Mouse (Mus musculus) midbrain, embryonic 16.5 days (tissue): ENCODE results near the gene Cnn1. TPM values are rescaled to one million over a fixed set of nuclear protein-coding genes. Genes with fewer than 3 reads are reported as not detected.

ENCODE experiments used
- ATAC-seq: fragments of 200-750 bp; cut with Nextera tagmentation; 2 replicates; pipeline ENCODE4 v1.8.0; 2017; ENCODE audit warnings: moderate TSS enrichment
- H3K27ac ChIP-seq: fragments of 300-500 bp; sonication (generic); 2 replicates; pipeline ENCODE4 v1.5.1; 2014; ENCODE audit warnings: mild to moderate bottlenecking, low read length, mixed read lengths
- H3K27me3 ChIP-seq: fragments of 300-500 bp; sonication (generic); 2 replicates; pipeline ENCODE4 v1.6.1; 2014; ENCODE audit warnings: low read depth, low read length, mixed read lengths; ENCODE audit not compliant: control insufficient read depth, insufficient read depth
- H3K36me3 ChIP-seq: fragments of 300-500 bp; sonication (generic); 2 replicates; pipeline ENCODE4 v1.6.1; 2014; ENCODE audit warnings: mild to moderate bottlenecking, low read length, moderate library complexity, mixed read lengths; ENCODE audit not compliant: control insufficient read depth, insufficient read depth
- H3K4me1 ChIP-seq: fragments of 300-500 bp; sonication (generic); 2 replicates; pipeline ENCODE4 v1.6.1; 2014; ENCODE audit warnings: mild to moderate bottlenecking, low read length, mixed read lengths; ENCODE audit not compliant: control insufficient read depth, insufficient read depth
- H3K4me2 ChIP-seq: fragments of 300-500 bp; sonication (generic); 2 replicates; pipeline ENCODE4 v1.6.1; 2014; ENCODE audit warnings: mild to moderate bottlenecking, low read length, mixed read lengths
- H3K4me3 ChIP-seq: fragments of 300-500 bp; sonication (generic); 2 replicates; pipeline ENCODE4 v1.5.1; 2014; ENCODE audit warnings: low read depth, mild to moderate bottlenecking, low read length, moderate library complexity, mixed read lengths
- H3K9ac ChIP-seq: fragments of 300-500 bp; sonication (generic); 2 replicates; pipeline ENCODE4 v1.6.1; 2014; ENCODE audit warnings: low read depth, low read length, mixed read lengths
- H3K9me3 ChIP-seq: fragments of 300-500 bp; sonication (generic); replicated peaks from 2 replicates; pipeline ENCODE4 v1.6.1; 2014; ENCODE audit warnings: mild to moderate bottlenecking, low read length, mixed read lengths; ENCODE audit not compliant: control insufficient read depth, poor library complexity, severe bottlenecking
- WGBS: fragments of 180-500 bp; shearing (Covaris S2); extraction: QIAGEN DNeasy Blood & Tissue Kit; methylation state at CpG from one replicate; pipeline ENCODE4 v1.1.7; 2014; 5-methylcytosine and 5-hydroxymethylcytosine counted together
- polyA plus RNA-seq: library from polyadenylated mRNA; unstranded; fragments of >200 nt; fragmentation: Nextera tagmentation; extraction: Ambion mirVana; gene quantifications from 2 replicates; pipeline ENCODE4 v1.2.1, GENCODE M21; 2015

Gene Cnn1
- 0.67 and 0.88 TPM in 2 replicates for polyA plus RNA-seq

DNA sequence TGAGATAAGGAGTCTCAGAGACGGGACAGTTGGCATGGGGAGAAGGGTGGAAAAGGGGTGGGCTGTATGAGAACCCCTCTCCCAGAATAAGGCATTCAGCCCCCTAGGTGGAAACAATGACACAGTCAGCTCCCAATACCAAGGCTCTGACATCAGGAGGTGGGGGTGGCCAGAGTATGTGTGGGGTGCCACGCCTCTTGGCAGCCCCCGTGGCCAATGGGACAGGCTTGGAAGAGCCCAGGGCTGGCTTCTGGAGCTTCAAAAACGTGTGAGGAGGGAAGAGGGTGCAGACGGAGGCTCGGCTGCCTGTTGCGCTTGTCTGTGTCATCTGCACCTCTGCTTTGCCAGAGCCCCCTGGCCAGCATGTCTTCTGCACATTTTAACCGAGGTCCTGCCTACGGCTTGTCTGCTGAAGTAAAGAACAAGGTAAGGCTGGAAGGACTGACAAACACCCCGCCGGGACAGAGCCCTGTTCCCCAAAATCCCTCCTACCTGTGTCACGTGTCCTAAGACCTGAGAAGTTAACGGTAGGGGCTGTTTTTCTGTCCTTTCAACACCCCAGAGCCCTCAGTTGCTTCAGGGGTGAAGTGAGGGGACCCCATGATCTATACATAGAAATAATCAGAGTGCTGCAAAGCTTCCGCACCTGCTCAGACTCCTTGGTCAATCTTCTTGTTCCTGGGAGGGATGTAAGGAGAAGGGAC lies at the start of gene Cnn1:
Cnn1 (plus strand) TSS at position 224 of the 704 bp plus-strand sequence.
- no peak within 1 kb of the TSS for H3K9ac ChIP-seq
- no peak for ATAC-seq
- H3K4me3 ChIP-seq = no peak within 1 kb of the TSS
- peaks cover 24% of the 10 kb centered on the region for H3K27me3 ChIP-seq
- no peaks in the 10 kb centered on the region; the same call in 1 of the 2 replicates for H3K4me1 ChIP-seq
- H3K27ac ChIP-seq = no peak within 1 kb of the TSS
- WGBS = 11% methylated on average over 14 of the region's 14 CpGs
- no peaks in the 10 kb centered on the region for H3K36me3 ChIP-seq
- H3K9me3 ChIP-seq = no peaks in the 10 kb centered on the region
- H3K4me2 ChIP-seq = no peak within 1 kb of the TSS

DNA sequence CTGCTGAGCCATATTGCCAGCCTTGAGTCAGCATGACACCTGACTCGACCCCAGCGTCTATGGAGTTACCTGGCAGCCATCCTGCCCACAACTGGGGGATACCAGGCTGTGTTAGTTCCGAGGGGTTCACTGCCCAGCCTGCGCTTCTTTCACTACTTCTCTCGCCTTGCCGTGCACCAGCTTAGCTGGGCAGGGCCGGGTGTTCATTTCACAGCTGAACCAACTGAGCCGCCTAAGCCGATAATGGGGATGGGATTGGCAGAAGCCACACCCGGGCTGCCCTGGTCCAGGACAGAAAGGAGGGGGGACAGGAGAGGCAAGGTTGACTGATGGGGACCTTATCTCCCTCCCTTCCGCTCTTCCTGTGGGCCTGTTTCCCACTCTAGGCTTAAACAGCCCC lies 49.7 kb upstream of the Cnn1 start:
- peak overlapping the region; percentile 99 for H3K9ac ChIP-seq
- 33% methylated on average over 10 of the region's 11 CpGs for WGBS
- H3K4me1 ChIP-seq = peaks cover 31% of the 10 kb centered on the region
- no peaks in the 10 kb centered on the region for H3K27me3 ChIP-seq
- no peaks in the 10 kb centered on the region for H3K36me3 ChIP-seq
- ATAC-seq = no peak
- H3K9me3 ChIP-seq = no peaks in the 10 kb centered on the region
- H3K27ac ChIP-seq = peak overlapping the region; percentile 95
- H3K4me2 ChIP-seq = peak overlapping the region; percentile 91
- peak overlapping the region; percentile 98 for H3K4me3 ChIP-seq

DNA sequence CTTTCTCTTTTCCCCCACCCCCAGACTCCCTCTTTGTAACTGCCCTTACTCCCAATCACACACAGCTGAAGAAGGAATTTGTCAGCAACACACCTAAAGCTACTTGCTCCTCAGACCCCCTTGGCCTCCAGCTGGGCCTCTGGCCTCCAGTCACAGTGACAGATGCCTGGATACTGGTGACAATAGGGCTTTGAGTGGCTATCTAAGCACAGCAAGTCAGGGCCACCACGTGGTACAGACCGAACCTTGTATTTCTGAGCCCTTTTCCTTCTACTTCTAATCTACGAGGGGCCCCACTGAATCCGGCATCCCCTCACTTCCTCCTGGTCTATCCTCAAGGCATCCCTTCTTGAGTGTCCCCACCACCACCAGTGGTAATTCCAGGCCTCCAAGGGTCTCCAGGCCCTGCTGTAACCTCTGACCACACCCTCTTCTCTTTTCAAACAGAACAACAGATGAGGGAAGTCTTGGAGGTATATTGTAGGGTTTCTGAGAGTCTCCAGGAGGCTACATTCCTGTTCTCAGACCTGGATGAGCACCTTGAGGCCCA lies 49.2 kb upstream of the Cnn1 start:
- Histone ChIP-seq H3K9me3 (no peaks in the 10 kb centered on the region), H3K4me1 (peaks cover 33% of the 10 kb centered on the region), H3K36me3 (no peaks in the 10 kb centered on the region), H3K4me2 (peak overlapping the region; percentile 91), H3K27ac (peak overlapping the region; percentile 95), H3K9ac (peak overlapping the region; percentile 99), H3K27me3 (no peaks in the 10 kb centered on the region), H3K4me3 (peak overlapping the region; percentile 98)
- no peak for ATAC-seq
- 3% methylated on average over 4 of the region's 4 CpGs for WGBS

- WGBS = under 1% methylated on average over 40 of the region's 43 CpGs
- H3K4me3 ChIP-seq = peak overlapping the region; percentile 98
- no peaks in the 10 kb centered on the region for H3K27me3 ChIP-seq
- H3K9me3 ChIP-seq = no peaks in the 10 kb centered on the region
- peak overlapping the region; percentile 99 for H3K9ac ChIP-seq
- H3K36me3 ChIP-seq = no peaks in the 10 kb centered on the region
- peak; percentile 8 for ATAC-seq
- peak overlapping the region; percentile 95 for H3K27ac ChIP-seq
- peak overlapping the region; percentile 91 for H3K4me2 ChIP-seq
- peaks cover 33% of the 10 kb centered on the region for H3K4me1 ChIP-seq
These were observed 48.6 kb upstream of the Cnn1 start for GRCm38 (mm10) chr9:22050351-22050889.

DNA sequence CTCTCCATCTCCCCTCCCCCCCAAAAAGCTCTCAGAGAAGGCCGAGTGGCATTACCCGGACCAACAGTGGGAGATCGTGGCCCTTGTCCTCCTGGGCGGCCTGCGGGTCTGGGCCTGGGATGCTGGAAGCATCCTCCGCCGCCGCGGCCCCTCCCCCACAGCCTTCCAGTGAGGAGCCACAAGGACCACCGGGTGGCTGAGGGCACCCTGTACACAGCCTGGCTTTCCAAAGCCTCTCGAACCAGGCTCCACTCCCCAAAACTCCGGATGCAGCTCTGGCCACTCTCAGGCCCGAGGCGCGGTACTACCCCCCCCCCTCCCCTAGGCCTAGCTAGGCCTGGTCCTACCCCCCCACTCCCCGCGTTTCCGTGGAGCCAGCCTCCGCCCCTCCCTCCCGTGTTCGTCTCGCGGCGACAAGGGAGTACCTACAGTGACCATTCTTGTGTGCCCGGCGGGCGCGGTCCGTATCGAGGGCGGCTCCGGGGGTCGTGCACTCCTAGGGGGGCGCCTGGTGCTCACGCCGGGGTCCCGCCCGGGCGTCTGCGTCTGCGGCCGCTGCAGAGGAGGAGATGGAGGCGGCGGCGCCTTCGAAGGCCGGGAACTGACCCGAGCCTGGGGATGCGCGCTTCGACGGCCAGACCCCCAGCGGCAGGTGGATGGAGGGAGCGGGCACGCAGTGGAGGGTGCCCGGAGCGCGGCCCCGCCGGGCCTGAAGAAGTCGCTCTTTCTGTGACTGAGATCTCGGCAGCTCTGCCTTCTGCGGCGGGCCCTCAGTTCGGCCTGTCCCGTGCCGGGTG lies 47.7 kb upstream of the Cnn1 start:
- H3K4me2 ChIP-seq = peak overlapping the region; percentile 91
- no peaks in the 10 kb centered on the region for H3K27me3 ChIP-seq
- H3K27ac ChIP-seq = peak overlapping the region; percentile 95
- H3K9me3 ChIP-seq = no peaks in the 10 kb centered on the region
- WGBS = under 1% methylated on average over 55 of the region's 67 CpGs
- no peaks in the 10 kb centered on the region for H3K36me3 ChIP-seq
- peaks cover 33% of the 10 kb centered on the region for H3K4me1 ChIP-seq
- H3K4me3 ChIP-seq = peak overlapping the region; percentile 98
- peak; percentile 22 for ATAC-seq
- peak overlapping the region; percentile 99 for H3K9ac ChIP-seq

DNA sequence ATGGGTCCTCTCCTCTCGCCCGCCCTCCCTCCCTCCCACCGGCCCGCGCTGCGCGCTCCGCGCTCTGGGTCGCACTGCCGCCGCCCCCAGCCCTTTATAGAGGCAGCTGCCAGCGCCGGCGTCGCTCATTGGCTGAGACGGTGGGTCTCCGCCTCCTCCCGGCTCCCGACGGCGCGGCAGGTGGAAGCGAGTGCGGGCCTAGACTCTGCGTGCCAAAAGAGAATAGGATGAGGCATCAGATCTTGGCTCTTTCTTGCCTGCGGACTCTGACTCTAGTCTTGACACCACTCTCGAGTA lies 47.1 kb upstream of the Cnn1 start, which contains the start of gene Elavl3:
Elavl3 (minus strand) TSS at position 66 of the 297 bp plus-strand sequence.
- Histone ChIP-seq H3K27ac (peak within 1 kb of the TSS; percentile 95), H3K27me3 (no peaks in the 10 kb centered on the region), H3K4me2 (peak within 1 kb of the TSS; percentile 91), H3K9ac (peak within 1 kb of the TSS; percentile 99), H3K4me1 (peaks cover 28% of the 10 kb centered on the region), H3K9me3 (no peaks in the 10 kb centered on the region), H3K36me3 (no peaks in the 10 kb centered on the region; the same call in 1 of the 2 replicates), H3K4me3 (peak within 1 kb of the TSS; percentile 98)
- peak; percentile 72 for ATAC-seq
- WGBS = under 1% methylated on average over 19 of the region's 28 CpGs

DNA sequence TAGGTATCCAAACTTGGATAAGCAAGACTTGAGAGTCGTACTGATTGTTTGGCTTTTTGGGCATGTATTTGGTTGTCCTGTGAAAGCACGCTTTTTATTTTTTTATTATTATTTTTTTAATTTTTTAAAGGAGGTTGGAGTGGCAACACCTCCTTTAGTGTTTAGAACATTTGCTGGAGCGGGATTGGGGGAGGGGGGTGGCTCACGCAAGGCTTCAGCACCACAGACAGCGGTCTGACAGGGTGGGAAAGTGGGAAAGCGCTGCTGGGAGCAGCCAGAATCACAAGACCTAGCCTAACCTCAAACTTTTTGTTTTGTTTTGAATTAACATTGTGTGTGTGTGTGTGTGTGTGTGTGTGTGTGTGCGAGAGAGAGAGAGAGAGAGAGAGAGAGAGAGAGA lies 45.4 kb upstream of the Cnn1 start:
- Histone ChIP-seq H3K4me3 (no peak overlapping the region), H3K4me1 (peaks cover 11% of the 10 kb centered on the region), H3K9ac (no peak overlapping the region), H3K27ac (no peak overlapping the region), H3K4me2 (no peak overlapping the region), H3K27me3 (no peaks in the 10 kb centered on the region), H3K36me3 (peaks cover 11% of the 10 kb centered on the region), H3K9me3 (no peaks in the 10 kb centered on the region)
- ATAC-seq = no peak
- WGBS = 37% methylated on average over 6 of the region's 7 CpGs

DNA sequence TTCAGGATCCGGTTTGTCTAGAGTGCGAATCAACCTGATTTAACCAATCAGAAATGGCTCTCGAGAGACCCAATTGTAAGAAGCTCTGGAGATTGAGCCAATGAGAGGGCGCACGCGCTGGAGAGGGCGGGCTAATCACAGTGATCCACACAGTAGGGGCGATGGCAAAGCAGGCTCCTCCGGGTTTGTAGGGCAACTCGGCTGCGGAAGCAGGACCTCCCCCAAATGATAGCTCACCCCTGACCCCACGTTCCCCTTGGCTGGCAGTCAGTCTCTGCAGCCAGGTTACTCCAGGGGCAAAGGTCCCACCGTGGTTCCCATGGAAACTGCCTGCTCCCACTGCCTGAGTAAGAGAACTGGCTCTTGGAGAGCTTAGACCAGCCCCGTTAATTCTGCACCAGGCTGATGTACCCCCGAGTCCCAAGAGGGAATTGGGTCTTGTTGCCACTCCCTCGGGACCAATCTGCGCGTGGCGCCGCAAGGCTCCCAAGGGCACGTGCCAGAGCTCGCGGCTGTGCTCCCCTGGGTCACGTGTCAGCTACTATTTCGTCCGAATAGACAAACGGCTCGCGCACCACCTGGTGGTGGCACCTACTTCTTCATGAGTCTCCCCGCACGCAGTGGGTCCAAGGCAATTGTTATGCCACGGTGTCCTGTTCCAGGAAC lies 44.5 kb upstream of the Cnn1 start:
- H3K27ac ChIP-seq = peak overlapping the region; percentile 43; the same call in 1 of the 2 replicates
- 3% methylated on average over 32 of the region's 32 CpGs for WGBS

More for the DNA sequence above, 44.5 kb upstream of the Cnn1 start:
- peak; percentile 44 for ATAC-seq
- Histone ChIP-seq H3K4me1 (peaks cover 2% of the 10 kb centered on the region; the same call in 1 of the 2 replicates), H3K9me3 (no peaks in the 10 kb centered on the region), H3K36me3 (peaks cover 13% of the 10 kb centered on the region), H3K27me3 (no peaks in the 10 kb centered on the region), H3K4me3 (peak overlapping the region; percentile 27), H3K9ac (no peak overlapping the region; the same call in 1 of the 2 replicates), H3K4me2 (peak overlapping the region; percentile 52)
